Mouse (Mus musculus) midbrain, embryonic 10.5 days (tissue): ENCODE measurements around the gene Gm28308. TPM values are rescaled to one million over a fixed set of nuclear protein-coding genes. Genes with fewer than 3 reads are reported as not detected.

Experiments
- DNase-seq: peaks from one replicate; pipeline ENCODE4 v3.0.0-alpha.2; 2017; ENCODE audit warnings: low spot score
- H3K27ac ChIP-seq: fragments of 300-500 bp; sonication (generic); replicated peaks from 2 replicates; pipeline ENCODE4 v1.5.1; 2016; ENCODE audit warnings: mild to moderate bottlenecking
- H3K27me3 ChIP-seq: fragments of 300-500 bp; sonication (generic); 2 replicates; pipeline ENCODE4 v1.6.1; 2016; ENCODE audit warnings: low read depth, mild to moderate bottlenecking; ENCODE audit not compliant: poor library complexity, severe bottlenecking
- H3K36me3 ChIP-seq: fragments of 300-500 bp; sonication (generic); 2 replicates; pipeline ENCODE4 v1.6.1; 2016; ENCODE audit warnings: mild to moderate bottlenecking, moderate library complexity
- H3K4me1 ChIP-seq: fragments of 300-500 bp; sonication (generic); 2 replicates; pipeline ENCODE4 v1.6.1; 2016
- H3K4me3 ChIP-seq: fragments of 300-500 bp; sonication (generic); 2 replicates; pipeline ENCODE4 v1.5.1; 2016; ENCODE audit warnings: mild to moderate bottlenecking, moderate library complexity
- H3K9me3 ChIP-seq: fragments of 300-500 bp; sonication (generic); replicated peaks from 2 replicates; pipeline ENCODE4 v1.6.1; 2016; ENCODE audit warnings: mild to moderate bottlenecking
- WGBS: fragments of 180-500 bp; shearing (Covaris S2); methylation state at CpG from one replicate; pipeline ENCODE4 v1.1.7; 2016; 5-methylcytosine and 5-hydroxymethylcytosine counted together
- polyA plus RNA-seq: library from polyadenylated mRNA; unstranded; fragments of >200 nt; fragmentation: Nextera tagmentation; extraction: Ambion mirVana; gene quantifications from 2 replicates; pipeline ENCODE4 v1.2.1, GENCODE M21; 2016

Gm28308 gene
- polyA plus RNA-seq, 1 experiment from 2014 or later: not detected

DNA sequence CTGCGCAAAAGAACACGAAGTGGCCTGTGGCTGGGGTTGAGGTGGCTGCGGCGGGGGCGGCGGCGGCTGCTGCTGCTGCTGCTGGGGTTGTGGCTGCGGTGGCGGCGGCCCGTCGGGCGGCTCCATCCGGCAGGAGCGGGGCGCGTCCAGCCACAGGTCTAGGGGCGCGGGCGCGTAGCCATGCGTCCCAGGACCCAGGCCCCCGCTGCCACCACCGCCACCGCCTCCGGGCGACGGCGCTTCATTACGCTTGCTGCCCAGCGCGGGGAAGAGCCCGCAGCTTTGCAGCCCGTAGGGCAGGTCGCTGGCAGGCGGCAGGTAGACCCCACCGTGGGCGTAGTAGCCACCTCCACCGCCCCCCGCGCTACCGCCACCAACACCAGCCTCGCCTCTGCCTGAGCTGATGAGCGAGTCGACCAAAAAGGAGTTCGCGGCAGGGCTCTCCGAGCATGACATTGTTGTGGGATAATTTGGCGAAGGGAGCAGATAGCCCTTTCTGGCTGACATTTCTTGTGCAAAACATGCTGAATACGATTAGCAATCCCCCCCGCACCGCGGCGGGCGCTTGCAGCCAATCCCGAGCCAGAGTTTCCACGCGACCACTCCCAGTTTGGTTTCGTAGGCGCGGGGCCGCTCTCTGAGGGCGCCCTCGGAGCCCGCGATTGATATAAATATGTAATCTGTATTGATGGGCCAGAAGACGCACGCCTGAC, 21.4 kb upstream of the Gm28308 start:
- 0 out of 2 replicates have a peak overlapping the region, but pooled peaks have one; percentile 11 for H3K4me3 ChIP-seq
- DNase-seq: no peak
- WGBS: 2% methylated on average over 68 of the region's 68 CpGs
- H3K9me3 ChIP-seq: no peaks in the 10 kb centered on the region
- no peak overlapping the region for H3K27ac ChIP-seq
- peaks cover 100% of the 10 kb centered on the region for H3K27me3 ChIP-seq
- H3K36me3 ChIP-seq: no peaks in the 10 kb centered on the region
- H3K4me1 ChIP-seq: peaks cover 7% of the 10 kb centered on the region; the same call in 1 of the 2 replicates

DNA sequence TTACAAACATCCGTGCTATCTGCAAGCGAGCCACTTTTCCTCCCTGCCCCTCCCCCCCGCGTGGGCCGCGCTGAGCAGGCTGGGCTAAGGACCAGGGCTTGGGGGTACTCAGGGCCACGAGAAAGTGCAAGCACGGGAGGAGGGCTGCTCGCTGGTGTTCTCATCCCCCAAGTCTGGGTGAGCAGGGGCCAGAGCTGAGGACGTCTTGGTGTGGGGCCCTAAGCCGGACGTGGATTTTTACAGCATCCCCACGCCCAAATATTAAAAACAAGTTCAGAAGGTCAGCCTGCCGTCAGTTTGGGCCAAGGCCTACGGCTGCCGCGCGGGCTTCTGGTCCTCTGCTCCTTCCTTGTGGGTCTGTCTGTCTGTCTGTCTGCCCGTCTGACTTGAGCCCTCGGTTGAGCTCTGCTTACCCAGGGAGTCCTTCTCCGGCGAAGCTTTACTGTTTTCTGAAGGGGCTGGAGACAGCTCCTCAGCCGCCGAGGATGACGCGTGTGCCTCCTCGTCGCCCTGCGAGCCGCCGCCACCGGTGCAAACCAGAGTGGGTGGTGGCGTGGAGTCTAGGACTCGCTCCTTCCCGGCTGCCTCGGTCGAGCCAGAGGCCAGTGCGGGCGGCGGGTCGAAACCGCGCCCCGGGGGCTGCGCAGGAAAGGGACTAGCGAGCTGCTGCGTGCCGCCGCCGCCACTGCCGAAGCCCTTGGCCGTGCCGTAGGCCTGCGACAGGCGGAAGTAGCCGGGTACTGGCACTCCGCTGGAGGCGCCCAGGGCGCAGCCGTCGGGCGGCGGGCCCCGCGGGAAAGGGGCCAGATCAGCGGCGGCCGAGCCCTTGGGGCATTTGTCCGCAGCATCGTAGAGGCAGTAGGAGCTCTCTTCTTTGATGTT, 20.6 kb upstream of the Gm28308 start:
- no peak for DNase-seq
- peaks cover 7% of the 10 kb centered on the region; the same call in 1 of the 2 replicates for H3K4me1 ChIP-seq
- 1% methylated on average over 70 of the region's 70 CpGs for WGBS

DNA sequence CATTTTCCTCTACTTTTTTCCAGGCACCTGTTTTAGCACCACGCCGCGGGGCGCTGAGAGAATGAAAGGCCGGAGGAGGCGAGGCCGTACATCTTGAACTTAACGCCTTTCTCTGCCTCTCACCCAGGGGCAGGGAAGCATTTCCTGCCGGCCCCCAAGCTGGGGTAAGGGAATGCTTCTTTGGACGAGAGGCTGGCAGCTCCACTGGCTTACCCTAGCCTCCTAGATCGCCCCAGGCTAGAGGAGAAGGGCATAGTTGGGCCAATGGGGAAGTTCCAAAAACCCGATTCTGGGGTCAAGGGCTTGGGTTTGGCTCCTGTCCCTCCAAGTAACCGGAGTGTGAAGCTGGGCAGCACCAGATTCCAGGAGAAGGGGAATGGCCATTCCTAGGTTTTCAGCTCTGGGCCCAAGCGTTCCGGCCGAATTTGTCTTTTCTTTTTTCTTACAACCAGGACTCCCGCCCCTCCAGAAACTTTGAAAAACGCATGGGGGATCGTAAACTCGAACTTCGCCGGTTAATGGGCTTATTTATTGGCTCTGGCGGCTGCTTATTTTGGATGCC, 19.9 kb upstream of the Gm28308 start:
- no peak for DNase-seq
- WGBS: 3% methylated on average over 23 of the region's 23 CpGs

More for the DNA sequence above, 20.6 kb upstream of the Gm28308 start:
- Histone ChIP-seq H3K27me3 (peaks cover 100% of the 10 kb centered on the region), H3K9me3 (no peaks in the 10 kb centered on the region), H3K36me3 (no peaks in the 10 kb centered on the region), H3K4me3 (no peak overlapping the region), H3K27ac (no peak overlapping the region)

DNA sequence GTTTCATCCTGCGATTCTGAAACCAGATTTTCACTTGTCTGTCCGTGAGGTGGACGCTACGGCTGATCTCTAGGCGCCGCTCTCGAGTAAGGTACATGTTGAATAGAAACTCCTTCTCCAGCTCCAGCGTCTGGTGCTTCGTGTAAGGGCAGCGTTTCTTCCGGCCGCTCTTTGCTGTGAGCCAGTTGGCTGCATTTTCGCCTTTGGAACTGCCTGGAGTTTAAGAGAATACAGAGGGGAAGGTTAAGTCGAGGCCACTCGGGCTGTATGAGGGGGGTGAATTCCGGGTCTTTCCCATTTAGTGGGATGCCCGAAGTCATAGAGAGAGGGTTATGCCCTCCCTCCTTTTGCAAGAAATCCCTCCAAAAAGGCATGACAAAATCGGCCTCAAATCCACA, 19.4 kb upstream of the Gm28308 start:
- Histone ChIP-seq H3K27me3 (peaks cover 100% of the 10 kb centered on the region), H3K27ac (no peak overlapping the region), H3K36me3 (no peaks in the 10 kb centered on the region), H3K4me1 (peaks cover 7% of the 10 kb centered on the region; the same call in 1 of the 2 replicates), H3K9me3 (no peaks in the 10 kb centered on the region), H3K4me3 (no peak overlapping the region)
- under 1% methylated on average over 18 of the region's 18 CpGs for WGBS
- DNase-seq: no peak

More for the DNA sequence above, 19.9 kb upstream of the Gm28308 start:
- no peaks in the 10 kb centered on the region for H3K36me3 ChIP-seq
- no peak overlapping the region for H3K4me3 ChIP-seq
- H3K27me3 ChIP-seq: peaks cover 100% of the 10 kb centered on the region
- no peak overlapping the region for H3K27ac ChIP-seq
- H3K4me1 ChIP-seq: peaks cover 7% of the 10 kb centered on the region; the same call in 1 of the 2 replicates
- no peaks in the 10 kb centered on the region for H3K9me3 ChIP-seq

- Histone ChIP-seq H3K9me3 (no peaks in the 10 kb centered on the region), H3K36me3 (no peaks in the 10 kb centered on the region), H3K4me1 (peaks cover 7% of the 10 kb centered on the region; the same call in 1 of the 2 replicates), H3K4me3 (no peak overlapping the region), H3K27ac (no peak overlapping the region), H3K27me3 (peaks cover 100% of the 10 kb centered on the region)
- under 1% methylated on average over 18 of the region's 18 CpGs for WGBS
- no peak for DNase-seq
These were observed 18.9 kb upstream of the Gm28308 start for GRCm38 (mm10) chr6:52231885-52232567.

GRCm38 (mm10) chr6:52230516-52231165, 17.5 kb upstream of the Gm28308 start, which contains the start of gene Hoxa9:
Hoxa9 (minus strand) TSS chr6:52231089.
- 1% methylated on average over 26 of the region's 36 CpGs for WGBS

DNA sequence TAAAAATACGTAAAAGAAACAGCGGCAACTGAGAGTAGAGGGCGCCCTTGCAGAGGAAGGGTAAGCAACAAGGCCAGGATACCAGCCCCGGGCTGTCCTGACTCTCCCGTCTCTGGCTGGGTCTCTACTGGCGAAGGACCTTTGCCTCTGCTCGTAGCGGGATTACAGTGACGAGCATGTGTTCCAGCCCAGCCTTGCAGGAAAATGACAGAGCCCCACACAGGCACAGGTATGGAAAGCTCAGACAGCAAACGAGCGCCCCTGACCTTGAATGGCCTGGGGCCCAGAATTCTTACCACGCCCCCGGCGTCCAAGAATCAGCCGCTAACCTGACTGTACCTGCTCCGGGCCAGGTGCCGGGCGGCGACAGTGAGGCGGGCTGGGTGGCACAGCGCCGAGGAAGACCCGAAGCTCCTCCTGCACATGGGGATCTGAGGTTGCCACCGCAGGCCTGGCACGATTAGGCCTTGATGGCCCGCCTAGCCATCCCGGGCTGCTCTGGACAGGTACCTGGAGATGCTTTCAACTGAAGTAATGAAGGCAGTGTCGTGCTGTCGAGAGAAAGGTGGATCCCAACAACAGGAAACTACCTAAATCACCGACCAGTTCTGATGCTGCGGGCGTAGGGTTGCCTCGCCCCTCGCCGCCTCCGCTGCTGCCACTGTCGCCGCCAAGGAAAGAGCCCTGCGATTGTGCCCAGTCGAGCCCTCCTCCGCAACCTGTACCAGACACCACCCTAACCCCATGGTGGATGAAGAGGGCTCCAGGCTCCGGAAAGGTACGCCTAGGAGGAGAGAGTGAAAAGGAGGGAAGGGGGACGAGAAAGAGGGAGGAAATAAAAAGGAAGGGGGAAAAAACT, 16.6 kb upstream of the Gm28308 start:
- DNase-seq: peak; percentile 53

More at GRCm38 (mm10) chr6:52230516-52231165, 17.5 kb upstream of the Gm28308 start, which contains the start of gene Hoxa9:
- peaks cover 7% of the 10 kb centered on the region; the same call in 1 of the 2 replicates for H3K4me1 ChIP-seq
- H3K4me3 ChIP-seq: no peak within 1 kb of the TSS
- H3K9me3 ChIP-seq: no peaks in the 10 kb centered on the region
- H3K36me3 ChIP-seq: no peaks in the 10 kb centered on the region
- H3K27ac ChIP-seq: no peak within 1 kb of the TSS
- H3K27me3 ChIP-seq: peaks cover 100% of the 10 kb centered on the region
- peak; percentile 61 for DNase-seq

GRCm38 (mm10) chr6:52228475-52229465, 15.6 kb upstream of the Gm28308 start:
- DNase-seq: peak; percentile 61
- H3K4me1 ChIP-seq: peaks cover 3% of the 10 kb centered on the region; the same call in 1 of the 2 replicates
- H3K36me3 ChIP-seq: no peaks in the 10 kb centered on the region
- H3K27me3 ChIP-seq: peaks cover 100% of the 10 kb centered on the region
- no peak overlapping the region for H3K27ac ChIP-seq
- no peak overlapping the region for H3K4me3 ChIP-seq
- H3K9me3 ChIP-seq: no peaks in the 10 kb centered on the region
- WGBS: 2% methylated on average over 38 of the region's 38 CpGs

More for the DNA sequence above, 16.6 kb upstream of the Gm28308 start:
- no peaks in the 10 kb centered on the region for H3K36me3 ChIP-seq
- no peaks in the 10 kb centered on the region for H3K9me3 ChIP-seq
- H3K27ac ChIP-seq: no peak overlapping the region
- H3K27me3 ChIP-seq: peaks cover 100% of the 10 kb centered on the region
- WGBS: 3% methylated on average over 44 of the region's 44 CpGs
- no peak overlapping the region for H3K4me3 ChIP-seq
- peaks cover 7% of the 10 kb centered on the region; the same call in 1 of the 2 replicates for H3K4me1 ChIP-seq

GRCm38 (mm10) chr6:52227470-52228222, 14.5 kb upstream of the Gm28308 start:
- WGBS: 2% methylated on average over 11 of the region's 11 CpGs
- DNase-seq: no peak

More at GRCm38 (mm10) chr6:52227470-52228222, 14.5 kb upstream of the Gm28308 start:
- H3K4me3 ChIP-seq: no peak overlapping the region
- H3K9me3 ChIP-seq: no peaks in the 10 kb centered on the region
- peaks cover 3% of the 10 kb centered on the region; the same call in 1 of the 2 replicates for H3K4me1 ChIP-seq
- H3K36me3 ChIP-seq: no peaks in the 10 kb centered on the region
- no peak overlapping the region for H3K27ac ChIP-seq
- H3K27me3 ChIP-seq: peaks cover 100% of the 10 kb centered on the region
